Mouse (Mus musculus) activated CD4-positive, CD25-positive, alpha-beta regulatory T cell, adult 9 weeks (primary cell): ENCODE results near the gene Olfr731. TPM values are rescaled to one million over a fixed set of nuclear protein-coding genes. Genes with fewer than 3 reads are reported as not detected.

Source experiments
- polyA plus RNA-seq: library from polyadenylated mRNA; unstranded; fragments of 100-300 nt; shearing (Covaris generic); gene quantifications from one replicate; pipeline ENCODE4 v1.2.1, GENCODE M21; 2017

The Olfr731 gene
- 0.05 TPM for polyA plus RNA-seq

DNA sequence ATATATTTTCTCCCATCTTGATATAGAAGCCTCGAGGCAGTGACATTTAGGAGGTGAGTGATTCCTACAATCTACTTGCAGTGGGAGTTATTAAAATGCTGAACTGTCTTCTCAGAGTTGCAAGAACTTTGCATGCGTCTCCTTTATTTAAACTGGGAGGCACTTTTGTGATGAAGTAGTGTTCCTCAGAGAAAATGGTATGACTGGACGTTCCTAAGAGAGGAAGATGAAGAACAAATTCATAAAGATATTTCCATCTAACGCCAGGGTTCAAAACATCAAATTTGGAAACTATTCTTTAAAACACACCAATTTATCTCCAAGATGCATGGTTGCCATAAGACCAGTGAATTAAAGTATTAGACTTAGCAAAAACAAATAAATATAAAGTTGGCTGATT, at the start of gene Olfr731:
Gene Olfr731 (minus strand): TSS at position 101 of the 400 bp plus-strand sequence.

GRCm38 (mm10) chr14:50284106-50284505, 42.4 kb upstream of the Olfr731 start, which contains the start of gene Olfr732:
Gene Olfr732, minus strand, starts transcription at chr14:50284206.

DNA sequence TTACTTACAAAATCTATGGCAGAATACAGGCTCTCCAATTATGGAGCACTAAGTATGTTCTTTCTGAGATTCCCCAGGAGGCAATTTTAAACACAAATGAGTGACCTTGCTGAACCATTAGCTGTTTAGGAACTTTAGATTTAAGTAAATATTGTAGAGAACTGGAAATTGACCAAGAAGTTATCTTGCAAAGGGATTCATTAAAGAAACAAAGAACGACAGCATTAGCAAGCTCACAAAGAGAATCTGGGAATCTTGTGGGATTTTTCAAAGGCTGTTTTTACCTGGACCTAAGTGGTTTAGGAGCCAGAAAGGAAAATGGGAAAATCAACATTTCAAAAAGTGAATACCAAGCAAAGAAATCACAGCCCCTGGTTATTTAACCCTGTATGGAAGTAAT, 53.6 kb downstream of the Olfr731 start, which contains the start of gene Olfr730:
Gene Olfr730 (minus strand): TSS at position 101 of the 400 bp plus-strand sequence.

Other genes with a start within 250 kb of the Olfr731 start
- gene Olfr725, start 201.5 kb downstream of the Olfr731 start, polyA plus RNA-seq, result not detected
- not detected for gene Olfr726, start 150.9 kb downstream of the Olfr731 start, polyA plus RNA-seq
- not detected for gene Olfr727, start 118.7 kb downstream of the Olfr731 start, polyA plus RNA-seq
- not detected for gene Olfr728, start 99.2 kb downstream of the Olfr731 start, polyA plus RNA-seq
- not detected for gene Olfr729, start 89.0 kb downstream of the Olfr731 start, polyA plus RNA-seq
- not detected for gene Olfr730, start 53.7 kb downstream of the Olfr731 start, polyA plus RNA-seq
- gene Olfr732, start 42.3 kb upstream of the Olfr731 start, polyA plus RNA-seq, result not detected
- not detected for gene Olfr733, start 59.7 kb upstream of the Olfr731 start, polyA plus RNA-seq
- gene Olfr734, start 84.9 kb upstream of the Olfr731 start, polyA plus RNA-seq, result not detected
- gene Olfr735, start 107.0 kb upstream of the Olfr731 start, polyA plus RNA-seq, result not detected
- not detected for gene Tlr11, start 116.0 kb upstream of the Olfr731 start, polyA plus RNA-seq
- gene Olfr736, start 139.3 kb upstream of the Olfr731 start, polyA plus RNA-seq, result not detected
- gene Olfr738, start 165.7 kb upstream of the Olfr731 start, polyA plus RNA-seq, result not detected
- not detected for gene Olfr739, start 176.8 kb upstream of the Olfr731 start, polyA plus RNA-seq
- gene Olfr740, start 203.7 kb upstream of the Olfr731 start, polyA plus RNA-seq, result not detected
- not detected for gene Olfr741, start 230.9 kb upstream of the Olfr731 start, polyA plus RNA-seq